Mouse (Mus musculus) fibroblast of lung, adult 2 months (primary cell): ENCODE results near the gene Vmn2r79.
"Not testable (repeated sequence)": the region's sequence is repeated elsewhere in the genome, so short reads cannot be mapped to it uniquely, and the experiment has no call there.

Experiments used
- DNase-seq: peaks from one replicate; pipeline ENCODE4 v3.0.0-alpha.2; 2011; ENCODE audit warnings: low read depth

Gene Vmn2r79

DNA sequence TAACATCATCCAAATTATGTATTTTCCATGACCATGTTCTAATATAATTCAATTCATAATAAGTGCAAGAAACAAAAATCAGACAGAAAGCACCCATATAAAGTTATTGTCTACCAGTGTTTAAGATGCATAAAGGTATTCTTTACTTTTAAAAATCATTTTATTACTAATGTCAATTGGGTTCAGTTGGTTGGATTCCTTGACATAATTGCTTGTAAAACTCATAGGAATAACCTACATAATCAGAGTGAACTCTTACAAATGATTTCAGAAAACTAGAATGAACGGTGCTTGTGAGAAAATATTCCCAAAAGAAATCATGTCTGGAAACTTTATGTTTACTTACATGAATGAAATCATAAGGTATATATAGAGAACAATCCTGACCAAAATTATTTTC, at the start of gene Vmn2r79:
Vmn2r79 (plus strand) TSS at position 301 of the 400 bp plus-strand sequence.
- not testable (repeated sequence) for DNase-seq

DNA sequence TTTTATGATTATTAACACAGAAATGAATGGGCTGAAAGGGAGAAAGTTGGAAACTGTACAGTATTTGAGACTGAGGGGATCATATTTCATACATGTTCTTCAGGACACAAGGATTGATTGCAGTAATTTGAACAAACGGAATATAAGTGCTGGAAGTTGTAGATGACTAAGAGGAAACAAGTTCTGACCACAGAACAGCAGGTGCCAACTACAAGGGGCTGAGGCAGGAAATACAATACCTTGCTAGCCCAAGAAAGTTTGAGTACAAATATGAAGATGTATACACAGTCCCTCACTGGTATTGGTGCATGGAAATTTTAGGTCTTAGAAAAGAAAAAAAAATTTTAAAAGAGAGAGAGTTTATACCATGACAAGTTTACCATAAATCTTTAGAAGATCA, 1.2 kb upstream of the Vmn2r79 start:
- no peak for DNase-seq

GRCm38 (mm10) chr7:87026486-87026885, 30.6 kb downstream of the Vmn2r79 start:
- not testable (repeated sequence) for DNase-seq

DNA sequence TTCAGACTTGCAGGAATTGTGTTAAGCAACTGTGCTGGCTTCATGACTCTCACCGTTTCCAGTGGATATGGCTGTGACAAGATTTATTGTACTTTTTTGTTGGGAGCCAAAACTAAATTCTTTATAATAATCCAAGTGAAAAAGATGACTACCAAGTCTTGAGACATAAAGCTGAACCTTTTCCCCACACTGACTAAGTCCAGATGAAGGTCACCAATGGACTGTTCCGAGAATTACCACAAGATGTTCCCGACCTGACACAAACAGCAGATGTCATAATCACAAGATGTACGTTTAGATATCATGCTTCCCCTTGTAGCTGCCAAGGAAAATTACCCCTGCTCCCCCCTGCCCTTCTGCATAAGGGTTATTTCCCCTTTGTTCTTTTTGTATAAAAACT, 67.7 kb downstream of the Vmn2r79 start:
- no peak for DNase-seq
